Mouse (Mus musculus): ENCODE results near the gene Slc4a4. TPM values are rescaled to one million over a fixed set of nuclear protein-coding genes. Genes with fewer than 3 reads are reported as not detected.

Slc4a4 gene
- polyA plus RNA-seq, 1 experiment = 53.7 TPM

GRCm38 (mm10) chr5:88945661-88946339 is 59.2 kb downstream of the Slc4a4 start:
- no peak for TF ChIP-seq CTCF (IDR thresholded peaks at IDR 0.05; ENCODE audit: extremely low read depth, insufficient read depth, low read length)
- no peak for TF ChIP-seq POLR2A (IDR thresholded peaks at IDR 0.05; ENCODE audit: extremely low read depth, insufficient read depth, low read length)
- Histone ChIP-seq H3K4me1 (ENCODE audit: control insufficient read depth, insufficient read depth, low read length) (peaks cover 4% of the 10 kb centered on the region), H3K27ac (ENCODE audit: insufficient read depth, low read length) (no peak overlapping the region), H3K4me3 (ENCODE audit: insufficient read depth, low read length) (no peak overlapping the region)

- H3K4me1 ChIP-seq (ENCODE audit: control insufficient read depth, insufficient read depth, low read length) = peaks cover 2% of the 10 kb centered on the region; the same call in 1 of the 2 replicates
- H3K4me3 ChIP-seq (ENCODE audit: insufficient read depth, low read length) = no peak overlapping the region
- H3K27ac ChIP-seq (ENCODE audit: insufficient read depth, low read length) = no peak overlapping the region
- TF ChIP-seq CTCF (IDR thresholded peaks at IDR 0.05; ENCODE audit: extremely low read depth, insufficient read depth, low read length) (no peak), POLR2A (IDR thresholded peaks at IDR 0.05; ENCODE audit: extremely low read depth, insufficient read depth, low read length) (no peak)
Measured at GRCm38 (mm10) chr5:88950337-88950736, 63.7 kb downstream of the Slc4a4 start.

GRCm38 (mm10) chr5:88952757-88953577 is 66.3 kb downstream of the Slc4a4 start:
- Histone ChIP-seq H3K4me1 (ENCODE audit: control insufficient read depth, insufficient read depth, low read length) (peaks cover 2% of the 10 kb centered on the region; the same call in 1 of the 2 replicates), H3K4me3 (ENCODE audit: insufficient read depth, low read length) (no peak overlapping the region), H3K27ac (ENCODE audit: insufficient read depth, low read length) (no peak overlapping the region)
- TF ChIP-seq CTCF (IDR thresholded peaks at IDR 0.05; ENCODE audit: extremely low read depth, insufficient read depth, low read length) (no peak), POLR2A (IDR thresholded peaks at IDR 0.05; ENCODE audit: extremely low read depth, insufficient read depth, low read length) (no peak)

GRCm38 (mm10) chr5:88957735-88958134 is 71.1 kb downstream of the Slc4a4 start:
- peaks cover 10% of the 10 kb centered on the region for H3K4me1 ChIP-seq (ENCODE audit: control insufficient read depth, insufficient read depth, low read length)
- no peak overlapping the region for H3K27ac ChIP-seq (ENCODE audit: insufficient read depth, low read length)
- TF ChIP-seq POLR2A (IDR thresholded peaks at IDR 0.05; ENCODE audit: extremely low read depth, insufficient read depth, low read length) = no peak
- TF ChIP-seq CTCF (IDR thresholded peaks at IDR 0.05; ENCODE audit: extremely low read depth, insufficient read depth, low read length) = no peak
- H3K4me3 ChIP-seq (ENCODE audit: insufficient read depth, low read length) = no peak overlapping the region

- H3K4me3 ChIP-seq (ENCODE audit: insufficient read depth, low read length) = no peak overlapping the region
- H3K27ac ChIP-seq (ENCODE audit: insufficient read depth, low read length) = peak overlapping the region; percentile 48; the same call in 1 of the 2 replicates
- peaks cover 10% of the 10 kb centered on the region for H3K4me1 ChIP-seq (ENCODE audit: control insufficient read depth, insufficient read depth, low read length)
- no peak for TF ChIP-seq CTCF (IDR thresholded peaks at IDR 0.05; ENCODE audit: extremely low read depth, insufficient read depth, low read length)
- no peak for TF ChIP-seq POLR2A (IDR thresholded peaks at IDR 0.05; ENCODE audit: extremely low read depth, insufficient read depth, low read length)
Measured at GRCm38 (mm10) chr5:88958966-88959365, 72.3 kb downstream of the Slc4a4 start.

- H3K27ac ChIP-seq (ENCODE audit: insufficient read depth, low read length) = peak overlapping the region; percentile 48
- no peak for TF ChIP-seq POLR2A (IDR thresholded peaks at IDR 0.05; ENCODE audit: extremely low read depth, insufficient read depth, low read length)
- TF ChIP-seq CTCF (IDR thresholded peaks at IDR 0.05; ENCODE audit: extremely low read depth, insufficient read depth, low read length) = no peak
- H3K4me1 ChIP-seq (ENCODE audit: control insufficient read depth, insufficient read depth, low read length) = peaks cover 10% of the 10 kb centered on the region
- H3K4me3 ChIP-seq (ENCODE audit: insufficient read depth, low read length) = no peak overlapping the region
Measured at GRCm38 (mm10) chr5:88959412-88959811, 72.8 kb downstream of the Slc4a4 start.

GRCm38 (mm10) chr5:88960342-88961105 is 73.9 kb downstream of the Slc4a4 start:
- no peak for TF ChIP-seq CTCF (IDR thresholded peaks at IDR 0.05; ENCODE audit: extremely low read depth, insufficient read depth, low read length)
- no peak for TF ChIP-seq POLR2A (IDR thresholded peaks at IDR 0.05; ENCODE audit: extremely low read depth, insufficient read depth, low read length)
- peaks cover 11% of the 10 kb centered on the region for H3K4me1 ChIP-seq (ENCODE audit: control insufficient read depth, insufficient read depth, low read length)
- H3K4me3 ChIP-seq (ENCODE audit: insufficient read depth, low read length) = no peak overlapping the region
- 0 out of 2 replicates have a peak overlapping the region, but pooled peaks have one; percentile 54 for H3K27ac ChIP-seq (ENCODE audit: insufficient read depth, low read length)

GRCm38 (mm10) chr5:88961351-88961761 is 74.7 kb downstream of the Slc4a4 start:
- Histone ChIP-seq H3K4me1 (ENCODE audit: control insufficient read depth, insufficient read depth, low read length) (peaks cover 12% of the 10 kb centered on the region), H3K4me3 (ENCODE audit: insufficient read depth, low read length) (no peak overlapping the region), H3K27ac (ENCODE audit: insufficient read depth, low read length) (no peak overlapping the region)
- TF ChIP-seq POLR2A (IDR thresholded peaks at IDR 0.05; ENCODE audit: extremely low read depth, insufficient read depth, low read length) = no peak

GRCm38 (mm10) chr5:88964685-88965290 is 78.2 kb downstream of the Slc4a4 start:
- TF ChIP-seq POLR2A (IDR thresholded peaks at IDR 0.05; ENCODE audit: extremely low read depth, insufficient read depth, low read length) (no peak), CTCF (IDR thresholded peaks at IDR 0.05; ENCODE audit: extremely low read depth, insufficient read depth, low read length) (no peak)
- no peak overlapping the region for H3K27ac ChIP-seq (ENCODE audit: insufficient read depth, low read length)
- H3K4me3 ChIP-seq (ENCODE audit: insufficient read depth, low read length) = no peak overlapping the region
- H3K4me1 ChIP-seq (ENCODE audit: control insufficient read depth, insufficient read depth, low read length) = peaks cover 9% of the 10 kb centered on the region
